Mouse (Mus musculus): ENCODE results near the gene Csad. TPM values are rescaled to one million over a fixed set of nuclear protein-coding genes. Genes with fewer than 3 reads are reported as not detected.

Csad gene
- polyA plus RNA-seq, 1 experiment from 2014 or later, result 33.6 TPM

GRCm38 (mm10) chr15:102133314-102133713 lies 71.2 kb downstream of the Csad start:
- ATAC-seq (ENCODE audit: low FRiP score), result no peak
- Histone ChIP-seq H3K9ac (replicated peaks) (no peak overlapping the region), H3K36me3 (peaks cover 51% of the 10 kb centered on the region)

More at GRCm38 (mm10) chr15:102133314-102133713, 71.2 kb downstream of the Csad start:
- Histone ChIP-seq H3K27me3 (replicated peaks) (no peaks in the 10 kb centered on the region), H3K27ac (replicated peaks) (no peak overlapping the region), H3K4me1 (peaks cover 27% of the 10 kb centered on the region), H3K9me3 (replicated peaks) (no peaks in the 10 kb centered on the region), H3K4me3 (replicated peaks) (no peak overlapping the region), H3K4me2 (no peak overlapping the region)
- WGBS, result 89% methylated on average over 9 of the region's 9 CpGs

Other genes starting within 250 kb of the Csad start
- 2.2 and 297 TPM in 2 replicates for gene Krt8, start 200.2 kb downstream of the Csad start, polyA plus RNA-seq (2015; fragmentation: Nextera tagmentation; extraction: Ambion mirVana)
- gene Krt18, start 176.5 kb downstream of the Csad start, polyA plus RNA-seq (2015; fragmentation: Nextera tagmentation; extraction: Ambion mirVana), result 1.9 and 300 TPM in 2 replicates
- gene Eif4b, start 131.0 kb downstream of the Csad start, polyA plus RNA-seq (2015; fragmentation: Nextera tagmentation; extraction: Ambion mirVana), result 72.6 and 87.1 TPM in 2 replicates
- gene Tns2, start 104.3 kb downstream of the Csad start, polyA plus RNA-seq (2015; fragmentation: Nextera tagmentation; extraction: Ambion mirVana), result 9.8 and 13.7 TPM in 2 replicates
- 83.6 and 96.0 TPM in 2 replicates for gene Spryd3, start 68.5 kb downstream of the Csad start, polyA plus RNA-seq (2015; fragmentation: Nextera tagmentation; extraction: Ambion mirVana)
- 3.2 and 3.5 TPM in 2 replicates for gene Igfbp6, start 60.4 kb downstream of the Csad start, polyA plus RNA-seq (2015; fragmentation: Nextera tagmentation; extraction: Ambion mirVana)
- 0.06 and 0.68 TPM in 2 replicates for gene Soat2, start 54.2 kb downstream of the Csad start, polyA plus RNA-seq (2015; fragmentation: Nextera tagmentation; extraction: Ambion mirVana)
- gene Zfp740, start 1.5 kb downstream of the Csad start, polyA plus RNA-seq (2015; fragmentation: Nextera tagmentation; extraction: Ambion mirVana), result 45.1 and 48.7 TPM in 2 replicates
- 1.1 and 11.0 TPM in 2 replicates for gene Itgb7, start 27.2 kb upstream of the Csad start, polyA plus RNA-seq (2015; fragmentation: Nextera tagmentation; extraction: Ambion mirVana)
- gene Rarg, start 52.8 kb upstream of the Csad start, polyA plus RNA-seq (2015; fragmentation: Nextera tagmentation; extraction: Ambion mirVana), result 7.8 and 11.9 TPM in 2 replicates
- 0.09 TPM in 1 of 2 replicates, not detected in the other for gene Gm9918, start 65.8 kb upstream of the Csad start, polyA plus RNA-seq (2015; fragmentation: Nextera tagmentation; extraction: Ambion mirVana)
- gene Mfsd5, start 74.7 kb upstream of the Csad start, polyA plus RNA-seq (2015; fragmentation: Nextera tagmentation; extraction: Ambion mirVana), result 59.5 and 62.7 TPM in 2 replicates
- 2.8 and 6.3 TPM in 2 replicates for gene Espl1, start 91.5 kb upstream of the Csad start, polyA plus RNA-seq (2015; fragmentation: Nextera tagmentation; extraction: Ambion mirVana)
- gene Pfdn5, start 121.4 kb upstream of the Csad start, polyA plus RNA-seq (2015; fragmentation: Nextera tagmentation; extraction: Ambion mirVana), result 427 and 485 TPM in 2 replicates
- 83.7 and 96.4 TPM in 2 replicates for gene Myg1, start 127.0 kb upstream of the Csad start, polyA plus RNA-seq (2015; fragmentation: Nextera tagmentation; extraction: Ambion mirVana)
- 30.4 and 49.7 TPM in 2 replicates for gene Aaas, start 146.0 kb upstream of the Csad start, polyA plus RNA-seq (2015; fragmentation: Nextera tagmentation; extraction: Ambion mirVana)
- 0.88 and 0.95 TPM in 2 replicates for gene Sp7, start 162.5 kb upstream of the Csad start, polyA plus RNA-seq (2015; fragmentation: Nextera tagmentation; extraction: Ambion mirVana)
- 3.0 and 3.9 TPM in 2 replicates for gene Sp1, start 201.4 kb upstream of the Csad start, polyA plus RNA-seq (2015; fragmentation: Nextera tagmentation; extraction: Ambion mirVana)
- gene Amhr2, start 240.6 kb upstream of the Csad start, polyA plus RNA-seq (2015; fragmentation: Nextera tagmentation; extraction: Ambion mirVana), result 0.83 and 1.1 TPM in 2 replicates